Mouse (Mus musculus) A20 (cell line): ENCODE data around the gene Srp54a.
"Not testable (repeated sequence)": the region's sequence is repeated elsewhere in the genome, so short reads cannot be mapped to it uniquely, and the experiment has no call there.

Experiments
- DNase-seq: peaks from one replicate; pipeline ENCODE4 v3.0.0-alpha.2; 2011; ENCODE audit warnings: low read depth, low spot score

The Srp54a gene

DNA sequence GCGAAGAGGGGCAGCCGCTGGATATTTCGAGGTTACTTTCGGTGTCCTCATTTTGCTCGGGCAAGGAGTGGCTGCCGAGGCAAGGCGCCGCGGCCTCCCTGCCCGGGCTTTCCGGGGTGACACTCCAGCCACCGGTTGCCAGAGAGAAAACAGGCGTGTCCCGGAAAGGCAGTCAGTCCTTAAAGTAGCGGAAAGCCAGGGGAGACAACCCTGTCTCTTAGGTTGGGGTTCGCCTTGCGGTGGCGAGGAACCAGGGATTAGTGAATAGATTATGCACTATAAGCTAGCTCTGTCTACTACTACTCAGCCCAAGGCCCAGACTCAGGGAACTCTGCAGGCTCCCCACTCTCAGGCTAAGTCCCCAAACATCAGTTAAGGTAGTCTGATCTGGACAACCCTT lies 44.7 kb downstream of the Srp54a start:
- DNase-seq, result not testable (repeated sequence)

DNA sequence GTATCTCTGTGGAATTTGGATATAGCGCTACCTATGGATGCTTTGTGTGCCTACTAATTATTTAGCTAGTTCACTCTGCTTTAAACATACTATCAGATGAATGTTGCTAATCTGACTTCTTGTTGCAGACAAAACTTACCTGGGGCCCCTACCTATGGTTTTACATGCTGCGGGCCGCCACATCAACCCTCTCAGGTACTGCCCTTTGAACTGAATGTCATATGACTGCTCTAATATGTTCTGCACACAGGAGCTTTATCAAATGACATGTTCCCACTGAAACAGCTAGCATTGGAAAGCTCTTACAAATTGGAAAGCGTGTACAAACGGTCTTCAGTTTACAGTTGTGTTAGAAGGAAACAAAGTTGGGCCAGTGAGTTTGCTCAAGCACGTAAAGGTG lies 55.5 kb downstream of the Srp54a start:
- not testable (repeated sequence) for DNase-seq

DNA sequence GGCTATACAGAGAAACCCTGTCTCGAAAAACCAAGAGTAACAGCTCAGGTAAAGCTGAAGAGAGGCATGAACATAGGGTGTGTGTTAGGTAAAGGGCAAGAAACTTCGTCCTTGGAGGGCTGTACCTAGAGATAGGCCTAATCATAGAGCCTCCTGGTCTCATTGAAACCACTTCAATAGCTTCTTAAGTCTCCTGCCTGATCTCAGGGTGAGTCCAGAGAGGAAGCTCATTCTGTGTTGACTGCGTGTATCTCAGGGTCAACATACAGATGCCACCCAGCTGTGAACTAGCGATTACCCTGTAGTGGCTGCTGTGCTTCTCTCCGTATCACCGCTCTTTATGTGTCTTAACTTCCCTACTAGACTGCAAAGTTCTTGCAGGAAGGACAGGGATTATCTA lies 57.8 kb downstream of the Srp54a start:
- not testable (repeated sequence) for DNase-seq

DNA sequence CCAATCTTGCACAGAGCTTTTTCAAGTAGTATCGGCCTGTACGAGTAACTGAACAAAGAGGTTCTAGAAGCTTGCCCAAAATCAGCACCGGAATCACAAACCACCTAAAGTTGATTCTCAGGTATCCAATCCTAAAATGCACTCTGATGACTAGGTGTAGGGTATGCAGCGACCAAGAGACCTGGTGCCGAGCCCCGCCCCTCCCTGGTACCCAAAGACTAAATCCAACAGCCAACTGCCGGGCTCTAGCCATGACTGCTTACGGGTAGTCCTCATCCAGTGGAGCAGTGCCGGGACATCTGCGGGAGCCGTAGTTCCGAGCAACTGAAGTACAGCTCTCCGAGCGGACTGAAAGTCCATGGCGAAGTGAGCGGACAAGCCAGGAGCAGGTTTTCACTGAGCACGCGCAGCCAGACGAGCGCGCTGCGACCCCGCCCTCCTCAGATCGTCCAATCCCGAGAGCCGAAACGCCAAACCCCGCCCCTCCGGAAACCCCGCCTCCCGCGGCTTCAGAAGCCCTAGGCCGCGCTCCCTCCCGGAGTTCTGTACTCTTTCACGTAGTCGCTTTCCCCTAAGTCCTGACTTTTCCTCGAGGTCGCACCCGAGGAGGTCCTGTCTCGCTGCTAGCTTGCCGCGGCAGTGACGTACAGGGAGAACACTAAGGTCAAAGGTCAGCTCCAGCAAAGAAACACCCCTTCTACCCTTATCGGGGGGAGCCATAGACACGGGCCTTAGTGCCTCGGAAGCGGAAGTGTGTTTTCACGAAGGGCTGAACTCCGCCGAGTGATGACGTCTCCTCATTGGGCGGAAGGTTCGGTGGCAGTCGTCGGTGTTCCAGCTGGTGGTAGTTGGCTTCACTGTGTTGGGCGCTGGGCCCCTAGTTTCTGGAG lies 74.7 kb downstream of the Srp54a start, which contains the start of gene Srp54b:
TSS of gene Srp54b (plus strand) at position 546 of the 890 bp plus-strand sequence.
- DNase-seq, result not testable (repeated sequence)

DNA sequence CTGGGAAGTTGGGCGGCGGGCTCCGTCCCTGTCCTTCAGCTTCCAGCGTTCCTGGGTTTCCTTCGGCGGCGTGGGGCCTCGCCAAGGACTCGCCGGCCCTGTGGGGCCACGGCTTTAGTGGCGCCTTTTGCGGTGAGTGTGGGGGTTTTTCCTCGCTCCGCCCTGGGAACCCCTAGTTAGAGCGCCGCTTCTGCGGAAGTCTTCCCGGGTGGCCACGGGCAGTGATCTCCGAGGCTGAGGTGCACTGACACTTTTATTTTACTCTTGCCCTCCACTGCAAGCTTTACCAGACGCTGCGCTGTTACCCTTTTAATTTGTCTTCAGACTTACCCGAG lies 75.4 kb downstream of the Srp54a start:
- not testable (repeated sequence) for DNase-seq
